Mouse (Mus musculus) forebrain, embryonic 14.5 days (tissue): ENCODE data around the gene Cald1. TPM values are rescaled to one million over a fixed set of nuclear protein-coding genes. Genes with fewer than 3 reads are reported as not detected.

Experiments
- ATAC-seq: fragments of 200-750 bp; cut with Nextera tagmentation; 2 replicates; pipeline ENCODE4 v1.8.0; 2017; ENCODE audit warnings: mild to moderate bottlenecking, moderate library complexity
- DNase-seq: peaks from one replicate; pipeline ENCODE4 v3.0.0-alpha.2; 2015; ENCODE audit warnings: low spot score
- H3K27ac ChIP-seq: fragments of 300-500 bp; sonication (generic); 2 replicates; pipeline ENCODE4 v1.5.1; 2014; ENCODE audit warnings: low read depth, mild to moderate bottlenecking, control low read depth, low read length, moderate library complexity
- H3K27me3 ChIP-seq: fragments of 300-500 bp; sonication (generic); replicated peaks from 2 replicates; pipeline ENCODE4 v1.6.1; 2014; ENCODE audit warnings: low read length, control low read depth, mixed read lengths; ENCODE audit not compliant: control insufficient read depth, insufficient read depth
- H3K36me3 ChIP-seq: fragments of 300-500 bp; sonication (generic); 2 replicates; pipeline ENCODE4 v1.6.1; 2014; ENCODE audit warnings: low read length, control low read depth; ENCODE audit not compliant: control insufficient read depth, insufficient read depth
- H3K4me1 ChIP-seq: fragments of 300-500 bp; sonication (generic); 2 replicates; pipeline ENCODE4 v1.6.1; 2014; ENCODE audit warnings: antibody characterized with exemption, low read length, control low read depth; ENCODE audit not compliant: control insufficient read depth, insufficient read depth
- H3K4me2 ChIP-seq: fragments of 300-500 bp; sonication (generic); 2 replicates; pipeline ENCODE4 v1.6.1; 2014; ENCODE audit warnings: mild to moderate bottlenecking, control low read depth, low read length
- H3K4me3 ChIP-seq: fragments of 300-500 bp; sonication (generic); 2 replicates; pipeline ENCODE4 v1.5.1; 2014; ENCODE audit warnings: low read depth, low read length, control low read depth
- H3K9ac ChIP-seq: fragments of 300-500 bp; sonication (generic); 2 replicates; pipeline ENCODE4 v1.6.1; 2014; ENCODE audit warnings: mild to moderate bottlenecking, low read length, control low read depth, moderate library complexity
- H3K9me3 ChIP-seq: fragments of 300-500 bp; sonication (generic); replicated peaks from 2 replicates; pipeline ENCODE4 v1.6.1; 2016; ENCODE audit warnings: low read length, control low read depth, mixed read lengths; ENCODE audit not compliant: control insufficient read depth
- WGBS: fragments of 180-500 bp; shearing (Covaris S2); extraction: QIAGEN DNeasy Blood & Tissue Kit; methylation state at CpG from one replicate; pipeline ENCODE4 v1.1.7; 2014; 5-methylcytosine and 5-hydroxymethylcytosine counted together
- polyA plus RNA-seq: library from polyadenylated mRNA; unstranded; fragments of >200 nt; fragmentation: Nextera tagmentation; extraction: Ambion mirVana; gene quantifications from 2 replicates; pipeline ENCODE4 v1.2.1, GENCODE M21; 2014

The Cald1 gene
- polyA plus RNA-seq, 1 experiment from 2014 or later = 46.4 TPM

GRCm38 (mm10) chr6:34723250-34723904 is 125.1 kb downstream of the Cald1 start:
- Histone ChIP-seq H3K27ac (no peak overlapping the region), H3K9ac (no peak overlapping the region), H3K4me2 (no peak overlapping the region), H3K36me3 (no peaks in the 10 kb centered on the region), H3K4me3 (no peak overlapping the region), H3K4me1 (peaks cover 2% of the 10 kb centered on the region; the same call in 1 of the 2 replicates), H3K27me3 (no peaks in the 10 kb centered on the region), H3K9me3 (no peaks in the 10 kb centered on the region)
- 95% methylated on average over 10 of the region's 10 CpGs for WGBS
- ATAC-seq = no peak
- DNase-seq = no peak

GRCm38 (mm10) chr6:34725660-34726059 is 127.4 kb downstream of the Cald1 start:
- ATAC-seq = no peak
- 45% methylated on average over 1 of the region's 1 CpGs for WGBS

GRCm38 (mm10) chr6:34726104-34726503 is 127.8 kb downstream of the Cald1 start:
- ATAC-seq = no peak; the same call in 1 of the 2 replicates
- H3K4me2 ChIP-seq = no peak overlapping the region
- WGBS = 27% methylated on average over 1 of the region's 1 CpGs

More at GRCm38 (mm10) chr6:34725660-34726059, 127.4 kb downstream of the Cald1 start:
- Histone ChIP-seq H3K4me1 (peaks cover 2% of the 10 kb centered on the region; the same call in 1 of the 2 replicates), H3K27me3 (no peaks in the 10 kb centered on the region), H3K27ac (no peak overlapping the region), H3K4me2 (no peak overlapping the region), H3K36me3 (no peaks in the 10 kb centered on the region), H3K9me3 (no peaks in the 10 kb centered on the region), H3K4me3 (no peak overlapping the region), H3K9ac (no peak overlapping the region)
- DNase-seq = no peak

GRCm38 (mm10) chr6:34727316-34727983 is 129.2 kb downstream of the Cald1 start:
- Histone ChIP-seq H3K4me2 (no peak overlapping the region), H3K9me3 (no peaks in the 10 kb centered on the region), H3K27me3 (no peaks in the 10 kb centered on the region), H3K27ac (no peak overlapping the region), H3K36me3 (no peaks in the 10 kb centered on the region), H3K4me1 (peaks cover 2% of the 10 kb centered on the region; the same call in 1 of the 2 replicates), H3K4me3 (no peak overlapping the region), H3K9ac (no peak overlapping the region)
- DNase-seq (no peak), ATAC-seq (no peak)
- 93% methylated on average over 15 of the region's 15 CpGs for WGBS

More at GRCm38 (mm10) chr6:34726104-34726503, 127.8 kb downstream of the Cald1 start:
- H3K27me3 ChIP-seq = no peaks in the 10 kb centered on the region
- DNase-seq = no peak
- no peak overlapping the region for H3K9ac ChIP-seq
- H3K9me3 ChIP-seq = no peaks in the 10 kb centered on the region
- H3K4me1 ChIP-seq = peaks cover 2% of the 10 kb centered on the region; the same call in 1 of the 2 replicates
- H3K4me3 ChIP-seq = no peak overlapping the region
- H3K36me3 ChIP-seq = no peaks in the 10 kb centered on the region
- no peak overlapping the region for H3K27ac ChIP-seq

- Histone ChIP-seq H3K27ac (no peak overlapping the region), H3K4me1 (peaks cover 2% of the 10 kb centered on the region; the same call in 1 of the 2 replicates), H3K4me3 (no peak overlapping the region), H3K27me3 (no peaks in the 10 kb centered on the region), H3K36me3 (no peaks in the 10 kb centered on the region), H3K4me2 (no peak overlapping the region), H3K9me3 (no peaks in the 10 kb centered on the region), H3K9ac (no peak overlapping the region)
- 96% methylated on average over 8 of the region's 8 CpGs for WGBS
- ATAC-seq (no peak), DNase-seq (no peak)
Observed at GRCm38 (mm10) chr6:34729449-34730151, 131.3 kb downstream of the Cald1 start.

- WGBS = 86% methylated on average over 6 of the region's 6 CpGs
- H3K27me3 ChIP-seq = no peaks in the 10 kb centered on the region
- H3K4me2 ChIP-seq = no peak overlapping the region
- H3K36me3 ChIP-seq = no peaks in the 10 kb centered on the region
- no peak overlapping the region for H3K27ac ChIP-seq
- H3K9ac ChIP-seq = no peak overlapping the region
- no peaks in the 10 kb centered on the region for H3K9me3 ChIP-seq
- H3K4me1 ChIP-seq = peaks cover 2% of the 10 kb centered on the region; the same call in 1 of the 2 replicates
- ATAC-seq (no peak), DNase-seq (no peak)
- H3K4me3 ChIP-seq = no peak overlapping the region
Observed at GRCm38 (mm10) chr6:34731007-34731406, 132.7 kb downstream of the Cald1 start.

- Histone ChIP-seq H3K27ac (no peak overlapping the region), H3K4me1 (peaks cover under 1% of the 10 kb centered on the region; the same call in 1 of the 2 replicates), H3K36me3 (no peaks in the 10 kb centered on the region), H3K4me2 (no peak overlapping the region), H3K27me3 (no peaks in the 10 kb centered on the region), H3K4me3 (no peak overlapping the region), H3K9ac (no peak overlapping the region), H3K9me3 (no peaks in the 10 kb centered on the region)
- WGBS = 76% methylated on average over 9 of the region's 9 CpGs
- ATAC-seq (no peak), DNase-seq (no peak)
Observed at GRCm38 (mm10) chr6:34731529-34731928, 133.2 kb downstream of the Cald1 start.

- H3K4me1 ChIP-seq = no peaks in the 10 kb centered on the region
- ATAC-seq (no peak), DNase-seq (no peak)
- no peak overlapping the region for H3K4me3 ChIP-seq
- H3K9me3 ChIP-seq = no peaks in the 10 kb centered on the region
- WGBS = 86% methylated on average over 13 of the region's 13 CpGs
- no peaks in the 10 kb centered on the region for H3K27me3 ChIP-seq
- no peak overlapping the region for H3K9ac ChIP-seq
- no peak overlapping the region for H3K4me2 ChIP-seq
- no peaks in the 10 kb centered on the region for H3K36me3 ChIP-seq
- no peak overlapping the region for H3K27ac ChIP-seq
Observed at GRCm38 (mm10) chr6:34734940-34735695, 136.8 kb downstream of the Cald1 start.
